Mouse (Mus musculus) forebrain, postnatal 0 days (tissue): Measurements from ENCODE around the gene Wdr41. TPM values are rescaled to one million over a fixed set of nuclear protein-coding genes. Genes with fewer than 3 reads are reported as not detected.

Experiments
- ATAC-seq: fragments of 200-750 bp; cut with Nextera tagmentation; 2 replicates; pipeline ENCODE4 v1.8.0; 2017; ENCODE audit warnings: mild to moderate bottlenecking, moderate library complexity
- DNase-seq: peaks from one replicate; pipeline ENCODE4 v3.0.0-alpha.2; 2015
- H3K27ac ChIP-seq: fragments of 300-500 bp; sonication (generic); 2 replicates; pipeline ENCODE4 v1.5.1; 2014; ENCODE audit warnings: low read depth, mild to moderate bottlenecking, antibody characterized with exemption, low read length, moderate library complexity, mixed read lengths
- H3K27me3 ChIP-seq: fragments of 300-500 bp; sonication (generic); 2 replicates; pipeline ENCODE4 v1.6.1; 2014; ENCODE audit warnings: mild to moderate bottlenecking, low read length, mixed read lengths; ENCODE audit not compliant: insufficient read depth
- H3K36me3 ChIP-seq: fragments of 300-500 bp; sonication (generic); 2 replicates; pipeline ENCODE4 v1.6.1; 2014; ENCODE audit warnings: mild to moderate bottlenecking, moderate library complexity; ENCODE audit not compliant: insufficient read depth
- H3K4me1 ChIP-seq: fragments of 300-500 bp; sonication (generic); 2 replicates; pipeline ENCODE4 v1.6.1; 2014; ENCODE audit warnings: antibody characterized with exemption; ENCODE audit not compliant: insufficient read depth
- H3K4me2 ChIP-seq: fragments of 300-500 bp; sonication (generic); 2 replicates; pipeline ENCODE4 v1.6.1; 2014; ENCODE audit warnings: low read depth, mild to moderate bottlenecking, moderate library complexity
- H3K4me3 ChIP-seq: fragments of 300-500 bp; sonication (generic); 2 replicates; pipeline ENCODE4 v1.5.1; 2014; ENCODE audit warnings: low read depth, low read length, mixed read lengths
- H3K9ac ChIP-seq: fragments of 300-500 bp; sonication (generic); 2 replicates; pipeline ENCODE4 v1.6.1; 2014; ENCODE audit warnings: mild to moderate bottlenecking
- H3K9me3 ChIP-seq: fragments of 300-500 bp; sonication (generic); 2 replicates; pipeline ENCODE4 v1.6.1; 2016; ENCODE audit warnings: low read length
- CTCF ChIP-seq: sonication (generic); IDR thresholded peaks from 2 replicates; pipeline ENCODE4 v1.5.1; 2016; ENCODE audit warnings: antibody characterized with exemption, control low read depth, low read depth
- WGBS: fragments of 180-500 bp; shearing (Covaris S2); extraction: QIAGEN DNeasy Blood & Tissue Kit; methylation state at CpG from one replicate; pipeline ENCODE4 v1.1.7; 2014; 5-methylcytosine and 5-hydroxymethylcytosine counted together
- polyA plus RNA-seq: library from polyadenylated mRNA; unstranded; fragments of >200 nt; fragmentation: Nextera tagmentation; extraction: Ambion mirVana; gene quantifications from 2 replicates; pipeline ENCODE4 v1.2.1, GENCODE M21; 2015
- total RNA-seq: library from RNA; depleted of rRNA; stranded (reverse); fragments of >200 nt; gene quantifications from 2 replicates; pipeline ENCODE4 v1.2.3, GENCODE M21; 2014; rRNA removed

The Wdr41 gene
- total and polyA plus RNA-seq, 2 experiments from 2014 or later, result 26.1 to 29.0 TPM

DNA sequence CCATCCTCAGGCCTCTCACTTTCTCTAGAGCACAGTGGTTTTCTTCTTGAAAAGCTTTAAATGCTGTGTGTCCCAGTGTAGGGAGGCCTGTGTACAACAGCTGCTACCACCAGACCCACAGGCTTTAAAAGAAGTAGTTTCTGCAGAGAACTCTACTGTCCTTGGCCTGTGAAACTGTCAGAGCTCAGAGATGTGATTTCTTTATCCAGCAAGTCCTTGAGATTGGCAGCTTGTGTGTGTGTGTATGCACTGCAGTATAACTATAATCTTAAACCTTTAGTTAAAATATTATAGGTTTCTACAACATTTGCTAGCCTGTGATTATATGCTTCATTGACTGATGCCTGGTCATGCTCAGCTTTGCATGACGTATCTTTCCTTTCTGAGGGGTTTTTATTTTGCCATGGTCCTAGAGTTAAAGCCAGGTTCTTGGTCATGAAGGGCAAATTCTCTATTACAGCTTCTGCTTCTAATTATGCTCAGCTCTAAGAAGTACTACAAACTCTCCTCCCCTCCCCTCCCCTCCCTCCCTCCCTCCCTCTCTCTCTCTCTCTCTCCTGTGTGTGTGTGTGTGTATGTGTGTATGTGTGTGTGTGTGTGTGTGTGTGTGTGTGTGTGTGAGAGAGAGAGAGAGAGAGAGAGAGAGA lies 79.7 kb downstream of the Wdr41 start:
- Histone ChIP-seq H3K4me1 (no peaks in the 10 kb centered on the region), H3K36me3 (no peaks in the 10 kb centered on the region), H3K27me3 (no peaks in the 10 kb centered on the region), H3K27ac (no peak overlapping the region), H3K4me2 (no peak overlapping the region), H3K9ac (no peak overlapping the region), H3K4me3 (no peak overlapping the region), H3K9me3 (no peaks in the 10 kb centered on the region)
- TF ChIP-seq CTCF, result no peak
- 85% methylated on average over 1 of the region's 1 CpGs for WGBS
- ATAC-seq (no peak), DNase-seq (no peak)

DNA sequence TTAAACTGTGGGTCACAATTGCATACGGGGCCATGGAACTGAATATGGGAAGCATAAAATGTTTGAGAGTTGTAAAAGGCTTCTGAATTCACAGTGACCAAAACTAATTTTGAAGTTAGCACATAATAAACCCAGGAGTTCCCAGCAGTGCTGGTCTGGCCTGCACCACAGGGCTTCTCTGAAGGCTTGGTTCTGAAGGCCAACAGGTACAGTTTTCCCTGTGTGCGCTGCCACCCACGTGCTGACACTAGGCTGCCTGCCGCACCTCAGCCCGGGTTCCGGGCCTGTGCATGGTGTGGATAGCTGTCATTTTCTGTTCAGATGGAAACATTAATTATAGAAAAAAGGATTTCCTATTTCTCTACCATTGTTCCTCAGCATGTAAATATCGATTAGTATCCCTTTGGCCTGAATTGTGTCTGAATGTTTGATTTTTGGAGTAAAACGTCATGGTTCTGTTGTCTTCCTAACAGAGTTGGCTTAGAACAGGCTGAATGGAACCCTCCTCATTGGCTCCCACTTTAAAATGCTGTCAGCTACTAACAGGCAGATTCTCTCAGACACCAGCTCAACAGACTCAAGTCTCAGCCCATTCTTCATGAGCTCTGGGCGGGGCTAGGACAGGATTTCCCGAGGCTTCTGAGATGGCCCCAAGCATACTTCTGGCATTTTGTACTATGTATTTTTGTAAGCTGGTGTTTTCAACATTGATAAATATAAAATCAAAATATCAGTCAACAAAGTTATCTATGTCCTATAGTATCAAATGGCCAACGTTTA lies 80.5 kb downstream of the Wdr41 start:
- Histone ChIP-seq H3K27ac (no peak overlapping the region), H3K27me3 (no peaks in the 10 kb centered on the region), H3K4me2 (no peak overlapping the region), H3K4me3 (no peak overlapping the region), H3K36me3 (no peaks in the 10 kb centered on the region), H3K9me3 (no peaks in the 10 kb centered on the region), H3K4me1 (no peaks in the 10 kb centered on the region), H3K9ac (no peak overlapping the region)
- ATAC-seq (no peak), DNase-seq (no peak)
- TF ChIP-seq CTCF, result no peak
- 82% methylated on average over 11 of the region's 11 CpGs for WGBS

DNA sequence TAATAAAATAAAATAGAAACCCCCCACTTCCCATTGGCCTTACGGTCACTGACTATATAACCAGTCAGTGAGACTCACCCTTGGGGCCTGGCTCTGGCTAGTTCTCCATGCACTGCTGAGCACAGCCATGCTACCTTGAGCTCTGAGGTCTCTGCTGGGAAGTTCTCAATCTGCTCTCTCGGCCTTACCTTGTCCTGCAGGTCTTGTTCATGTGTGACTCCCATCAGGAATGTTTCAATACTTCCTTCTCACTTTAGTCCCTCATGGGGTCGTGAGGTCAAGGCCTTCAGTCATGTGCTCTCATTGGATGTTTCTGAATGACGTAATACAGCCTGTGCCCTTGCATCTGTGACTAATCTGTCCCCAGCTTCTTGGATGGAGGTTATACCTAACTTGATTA lies 82.7 kb downstream of the Wdr41 start:
- TF ChIP-seq CTCF, result no peak
- H3K27me3 ChIP-seq, result no peaks in the 10 kb centered on the region
- no peaks in the 10 kb centered on the region for H3K4me1 ChIP-seq
- no peak overlapping the region for H3K27ac ChIP-seq
- H3K9me3 ChIP-seq, result no peaks in the 10 kb centered on the region
- no peak overlapping the region for H3K4me3 ChIP-seq
- no peak overlapping the region for H3K9ac ChIP-seq
- no peaks in the 10 kb centered on the region for H3K36me3 ChIP-seq
- no peak overlapping the region for H3K4me2 ChIP-seq
- 86% methylated on average over 4 of the region's 4 CpGs for WGBS
- DNase-seq (no peak), ATAC-seq (no peak)

DNA sequence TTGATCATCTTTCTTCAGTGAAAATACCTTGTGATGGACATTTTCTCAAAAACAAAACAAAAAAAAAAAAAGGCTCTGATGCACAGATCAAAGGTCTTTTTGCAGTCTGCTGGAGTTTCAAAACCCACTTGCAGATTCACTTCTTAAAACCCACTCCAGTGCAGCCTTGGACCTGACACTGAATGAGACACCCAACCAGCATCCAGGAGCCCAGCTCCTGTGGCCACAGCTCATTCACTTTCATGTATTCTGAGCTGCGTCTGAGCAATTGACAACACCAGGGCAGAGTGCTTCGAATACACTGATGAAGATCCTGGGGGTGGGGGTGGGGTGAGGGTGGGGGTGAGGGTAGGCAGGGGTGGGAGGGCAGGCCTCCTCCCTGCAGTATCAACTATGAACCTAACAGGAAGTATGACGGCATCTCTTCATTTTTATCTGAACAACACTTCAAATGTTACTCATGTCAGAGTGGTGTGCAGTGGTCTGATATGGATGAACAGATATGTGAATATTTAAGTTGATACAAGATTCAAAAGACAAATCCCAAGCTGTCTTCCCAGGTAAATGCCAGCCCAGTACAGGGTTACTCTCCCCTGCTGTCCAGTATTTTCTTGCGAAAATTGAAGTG lies 87.4 kb downstream of the Wdr41 start:
- H3K4me2 ChIP-seq, result no peak overlapping the region
- no peaks in the 10 kb centered on the region for H3K36me3 ChIP-seq
- ATAC-seq (no peak), DNase-seq (no peak)
- no peaks in the 10 kb centered on the region for H3K27me3 ChIP-seq
- H3K9me3 ChIP-seq, result no peaks in the 10 kb centered on the region
- TF ChIP-seq CTCF, result no peak
- no peak overlapping the region for H3K9ac ChIP-seq
- no peaks in the 10 kb centered on the region for H3K4me1 ChIP-seq
- H3K27ac ChIP-seq, result no peak overlapping the region
- 76% methylated on average over 4 of the region's 4 CpGs for WGBS
- H3K4me3 ChIP-seq, result no peak overlapping the region

DNA sequence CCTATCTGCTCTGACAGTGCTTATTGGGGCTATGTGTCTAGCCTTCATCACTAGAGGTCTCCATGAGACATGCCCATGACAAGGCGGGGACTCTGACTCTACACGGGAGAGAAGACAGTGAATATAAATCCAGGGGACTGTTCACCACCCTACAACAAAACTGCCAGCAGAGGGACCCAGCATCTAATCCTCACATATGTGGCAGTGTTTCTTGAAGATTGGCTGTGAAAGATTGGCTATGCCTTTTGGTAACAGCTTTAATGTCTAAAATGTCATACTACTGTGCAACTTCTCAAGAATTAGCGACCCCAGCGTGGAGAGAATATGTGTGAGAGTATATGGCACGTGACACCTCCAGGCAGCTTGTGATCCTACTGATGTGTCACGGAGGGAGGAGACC lies 91.7 kb downstream of the Wdr41 start:
- peak; percentile 69; the same call in 1 of the 2 replicates for ATAC-seq
- peak; percentile 67 for TF ChIP-seq CTCF
- Histone ChIP-seq H3K27ac (no peak overlapping the region), H3K4me3 (no peak overlapping the region), H3K4me1 (no peaks in the 10 kb centered on the region), H3K4me2 (no peak overlapping the region), H3K9me3 (no peaks in the 10 kb centered on the region), H3K27me3 (no peaks in the 10 kb centered on the region), H3K36me3 (no peaks in the 10 kb centered on the region), H3K9ac (no peak overlapping the region)
- 59% methylated on average over 6 of the region's 6 CpGs for WGBS
- DNase-seq, result peak; percentile 56

DNA sequence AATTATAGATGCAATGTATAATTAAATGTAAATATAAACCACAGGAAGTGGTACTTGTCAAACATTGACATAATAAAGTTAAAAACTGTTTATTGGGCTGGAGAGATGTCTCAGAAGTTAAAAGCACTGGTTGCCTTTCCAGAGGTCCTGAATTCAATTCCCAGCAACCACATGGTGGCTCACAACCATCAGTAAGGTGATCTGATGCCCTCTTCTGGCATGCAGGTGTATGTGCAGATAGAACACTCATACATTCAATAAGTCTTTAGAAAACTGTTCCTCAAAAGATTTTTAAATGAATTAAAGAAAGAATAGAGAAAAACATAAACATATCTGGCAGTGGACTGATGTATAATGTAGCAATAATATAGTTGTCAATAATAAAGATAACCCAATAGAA lies 94.1 kb downstream of the Wdr41 start:
- H3K27me3 ChIP-seq, result no peaks in the 10 kb centered on the region
- DNase-seq, result no peak
- no peaks in the 10 kb centered on the region for H3K9me3 ChIP-seq
- no peak overlapping the region for H3K27ac ChIP-seq
- no peaks in the 10 kb centered on the region for H3K36me3 ChIP-seq
- peak; percentile 17; the same call in 1 of the 2 replicates for TF ChIP-seq CTCF
- H3K4me1 ChIP-seq, result no peaks in the 10 kb centered on the region
- no peak for ATAC-seq
- H3K9ac ChIP-seq, result no peak overlapping the region
- H3K4me2 ChIP-seq, result no peak overlapping the region
- H3K4me3 ChIP-seq, result no peak overlapping the region

Other genes starting within 250 kb of the Wdr41 start
- gene Tbca, start 187.4 kb upstream of the Wdr41 start, total RNA-seq, result 375 and 452 TPM in 2 replicates
- 348 and 440 TPM in 2 replicates for gene Tbca, start 187.4 kb upstream of the Wdr41 start, polyA plus RNA-seq
- 1.1 and 4.3 TPM in 2 replicates for gene Otp, start 100.7 kb upstream of the Wdr41 start, total RNA-seq
- 0.57 and 1.5 TPM in 2 replicates for gene Otp, start 100.7 kb upstream of the Wdr41 start, polyA plus RNA-seq